In the genomic region with DNA sequence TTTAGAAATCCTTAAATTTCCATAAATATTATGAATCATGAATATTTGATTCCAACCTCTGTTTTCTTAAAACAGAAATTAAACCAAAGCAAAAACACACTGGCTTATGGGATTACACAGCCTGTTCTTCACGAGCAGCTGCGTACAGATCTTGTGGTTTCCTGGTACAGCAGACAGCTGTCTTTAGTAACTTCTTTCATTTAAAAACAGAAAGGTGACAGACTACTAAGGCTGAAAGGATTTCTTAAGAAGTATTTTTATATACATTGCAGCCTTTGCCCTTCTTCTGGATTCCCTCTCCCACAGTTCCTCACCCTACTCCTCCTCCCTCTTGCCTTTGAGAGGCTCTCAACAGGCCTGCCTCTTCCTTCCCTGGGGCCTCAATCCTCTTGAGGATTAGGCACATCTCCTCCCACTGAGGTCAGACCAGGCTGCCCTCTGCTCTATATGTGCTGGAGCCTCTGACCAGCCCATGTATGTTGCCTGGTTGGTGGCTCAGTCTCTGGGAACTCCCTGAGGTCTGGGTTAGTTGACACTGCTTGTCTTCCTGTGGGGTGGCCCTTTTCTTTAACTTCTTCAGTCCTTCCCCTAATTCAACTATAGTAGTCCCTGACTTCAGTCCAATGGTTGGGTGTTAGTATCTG, we compare ENCODE assay signal across 15 mouse cellular contexts. TPM values are rescaled to one million over a fixed set of nuclear protein-coding genes. Genes with fewer than 3 reads are reported as not detected.
DNase-seq lines count a peak whose midpoint lies in the region; ATAC-seq and TF ChIP-seq lines count a peak whose summit lies in the region.
"Had no signal": no experiment of that assay in that cellular context is flagged by ENCODE, and none has a peak within 500 bp of the region (broad histone marks: within the 10 kb centered on the region; RNA-seq: fewer than 3 reads in every experiment).

No protein-coding gene starts in this region.

- H3K9me3 ChIP-seq in stomach, postnatal 0 days (ENCODE audit: control insufficient read depth, low read length) = no peaks in the 10 kb centered on the region
- no peaks in the 10 kb centered on the region for H3K9me3 ChIP-seq in neural tube, embryonic 15.5 days (replicated peaks)
- H3K9me3 ChIP-seq: heart, embryonic 15.5 days; intestine, embryonic 15.5 days; lung, embryonic 15.5 days had no signal

- TF ChIP-seq EP300 in heart, adult 2 months (IDR thresholded peaks at IDR 0.05; ENCODE audit: insufficient read depth, low read depth, low read length) = no peak
- TF ChIP-seq EP300 in stomach, postnatal 0 days (optimal IDR thresholded peaks at IDR 0.05) = no peak

- H3K9ac ChIP-seq in heart, adult 2 months (ENCODE audit: low read depth, low read length) = no peak overlapping the region
- H3K9ac ChIP-seq in stomach, postnatal 0 days (ENCODE audit: low read length) = no peak overlapping the region
- H3K9ac ChIP-seq in neural tube, embryonic 15.5 days (replicated peaks) = no peak overlapping the region
- H3K9ac ChIP-seq: heart, embryonic 15.5 days; intestine, embryonic 15.5 days; lung, embryonic 15.5 days had no signal

- peaks cover 9% of the 10 kb centered on the region for H3K4me1 ChIP-seq in heart, adult 2 months (ENCODE audit: control insufficient read depth, insufficient read depth, low read length)
- H3K4me1 ChIP-seq in stomach, postnatal 0 days (replicated peaks; ENCODE audit: control insufficient read depth, insufficient read depth) = no peaks in the 10 kb centered on the region
- no peaks in the 10 kb centered on the region for H3K4me1 ChIP-seq in neural tube, embryonic 15.5 days
- H3K4me1 ChIP-seq: intestine, embryonic 15.5 days had no signal

- no peak for TF ChIP-seq POLR2A in heart, adult 2 months (IDR thresholded peaks at IDR 0.05; ENCODE audit: insufficient read depth, low read depth, low read length)

- no peak overlapping the region for H3K4me2 ChIP-seq in stomach, postnatal 0 days (replicated peaks; ENCODE audit: low read depth)
- no peak overlapping the region for H3K4me2 ChIP-seq in neural tube, embryonic 15.5 days
- H3K4me2 ChIP-seq: heart, embryonic 15.5 days; intestine, embryonic 15.5 days; lung, embryonic 15.5 days had no signal

- no peaks in the 10 kb centered on the region for H3K79me2 ChIP-seq in heart, adult 2 months (replicated peaks; ENCODE audit: control insufficient read depth, insufficient read depth, low read length)

- peak; percentile 60 for ATAC-seq in stomach, postnatal 0 days (ENCODE audit: low FRiP score, low TSS enrichment)
- ATAC-seq in neural tube, embryonic 15.5 days (ENCODE audit: low FRiP score) = no peak
- ATAC-seq: intestine, embryonic 15.5 days had no signal

- intact Hi-C loops in heart, adult 2 months (cut with DNase I) = loop anchor here (10.0 kb wide), 1 partner anchor 164 kb away; no protein-coding TSS in a partner anchor

- H3K27me3 ChIP-seq in heart, adult 2 months (ENCODE audit: control insufficient read depth, insufficient read depth, low read length) = no peaks in the 10 kb centered on the region
- H3K27me3 ChIP-seq in stomach, postnatal 0 days (ENCODE audit: control insufficient read depth, insufficient read depth, low read length) = no peaks in the 10 kb centered on the region
- H3K27me3 ChIP-seq in neural tube, embryonic 15.5 days (replicated peaks) = no peaks in the 10 kb centered on the region
- H3K27me3 ChIP-seq: heart, embryonic 15.5 days; intestine, embryonic 15.5 days; lung, embryonic 15.5 days had no signal

- H3K27ac ChIP-seq in heart, adult 2 months = no peak overlapping the region
- H3K27ac ChIP-seq in stomach, postnatal 0 days (replicated peaks) = no peak overlapping the region
- no peak overlapping the region for H3K27ac ChIP-seq in neural tube, embryonic 15.5 days (replicated peaks)
- H3K27ac ChIP-seq: heart, embryonic 15.5 days; intestine, embryonic 15.5 days; lung, embryonic 15.5 days had no signal

- no peak for TF ChIP-seq CTCF in heart, adult 2 months (IDR thresholded peaks at IDR 0.05)
- TF ChIP-seq CTCF in stomach, postnatal 0 days (IDR thresholded peaks at IDR 0.05; ENCODE audit: low read depth) = no peak

- peak; percentile 84 for DNase-seq in heart, adult 11 months
- DNase-seq in heart, adult 2 months = no peak
- DNase-seq in spleen, postnatal 36 days (ENCODE audit: low spot score in 2 of 2) = peak; percentile 26 to 46
- no peak for DNase-seq in spleen, adult 12 weeks (ENCODE audit: low spot score)
- DNase-seq in lung, postnatal 25 days (ENCODE audit: low spot score) = peak; percentile 53
- no peak for DNase-seq in stomach, postnatal 0 days (ENCODE audit: low spot score)
- no peak for DNase-seq in cerebellum, adult 8-10 months
- DNase-seq: adrenal gland, postnatal 14 days; cerebellum, postnatal 10 days had no signal

- peaks cover 2% of the 10 kb centered on the region for H3K36me3 ChIP-seq in heart, adult 2 months (ENCODE audit: control insufficient read depth, insufficient read depth, low read length)
- no peaks in the 10 kb centered on the region for H3K36me3 ChIP-seq in stomach, postnatal 0 days (ENCODE audit: control insufficient read depth, insufficient read depth, low read length)
- H3K36me3 ChIP-seq in neural tube, embryonic 15.5 days = no peaks in the 10 kb centered on the region
- H3K36me3 ChIP-seq: heart, embryonic 15.5 days; intestine, embryonic 15.5 days; lung, embryonic 15.5 days had no signal

- 77% methylated on average over 2 of the region's 2 CpGs for WGBS in heart, adult 2 months
- 44% methylated on average over 2 of the region's 2 CpGs for WGBS in stomach, postnatal 0 days
- WGBS in neural tube, embryonic 15.5 days = 89% methylated on average over 2 of the region's 2 CpGs

- H3K4me3 ChIP-seq in heart, adult 2 months = no peak overlapping the region
- no peak overlapping the region for H3K4me3 ChIP-seq in stomach, postnatal 0 days (ENCODE audit: low read depth, low read length)
- no peak overlapping the region for H3K4me3 ChIP-seq in neural tube, embryonic 15.5 days (replicated peaks)
- H3K4me3 ChIP-seq: heart, embryonic 15.5 days; intestine, embryonic 15.5 days; lung, embryonic 15.5 days had no signal

RNA-seq across cellular contexts. Expression of gene Serpinb1c, which starts 31.2 kb away (rescaled TPM):
- 1 to 10 TPM; 2.0 to 3.5 TPM for total RNA-seq in heart, adult 2 months (2021)
- 0.18 TPM in 1 of 2 replicates, not detected in the other for polyA plus RNA-seq in heart, adult 2 months (2012; rRNA removed)
- polyA plus RNA-seq in stomach, postnatal 0 days (2015; fragmentation: Nextera tagmentation; extraction: Ambion mirVana) = 0.07 and 0.10 TPM in 2 replicates
- polyA plus RNA-seq in neural tube, embryonic 15.5 days (2015; fragmentation: Nextera tagmentation; extraction: Ambion mirVana) = 0.20 TPM in 1 of 2 replicates, not detected in the other
- total RNA-seq: adrenal gland, postnatal 14 days; monocyte, adult 5-6 weeks had no signal
- polyA plus RNA-seq: intestine, embryonic 15.5 days; limb, embryonic 11.5 days; lung, embryonic 15.5 days had no signal

RNA-seq across cellular contexts. Expression of gene Serpinb6b, which starts 35.8 kb away (rescaled TPM):
- 10 to 100 TPM; 26.3 to 33.1 TPM for total RNA-seq in heart, adult 2 months (2021)
- 21.6 and 30.3 TPM in 2 replicates for polyA plus RNA-seq in heart, adult 2 months (2012; rRNA removed)
- 7.7 and 9.5 TPM in 2 replicates for polyA plus RNA-seq in stomach, postnatal 0 days (2015; fragmentation: Nextera tagmentation; extraction: Ambion mirVana)
- 1.4 and 4.0 TPM in 2 replicates for polyA plus RNA-seq in neural tube, embryonic 15.5 days (2015; fragmentation: Nextera tagmentation; extraction: Ambion mirVana)

Comparison
In these comparisons a context has a peak if more than half of its experiments do, and no peak if none do; other contexts are left out.
1. DNase-seq: peak in heart, adult 11 months (single experiment), spleen, postnatal 36 days (2 of 2) and lung, postnatal 25 days (single experiment); none in heart, adult 2 months (0 of 2), spleen, adult 12 weeks (single experiment), stomach, postnatal 0 days (single experiment) and cerebellum, adult 8-10 months (single experiment).